Mouse (Mus musculus) olfactory bulb, adult 2 months (tissue): ENCODE data around the gene Myom1. TPM values are rescaled to one million over a fixed set of nuclear protein-coding genes. Genes with fewer than 3 reads are reported as not detected.

Experiments
- H3K27ac ChIP-seq: fragments of 200-500 bp; 2 replicates; pipeline ENCODE4 v1.5.1; 2012; ENCODE audit warnings: low read depth, low read length; ENCODE audit not compliant: insufficient read depth
- H3K4me1 ChIP-seq: fragments of 200-500 bp; 2 replicates; pipeline ENCODE4 v1.6.1; 2012; ENCODE audit warnings: low read length; ENCODE audit not compliant: control insufficient read depth, insufficient read depth
- H3K4me3 ChIP-seq: fragments of 200-500 bp; 2 replicates; pipeline ENCODE4 v1.5.1; 2012; ENCODE audit warnings: mild to moderate bottlenecking, low read depth, low read length, moderate library complexity; ENCODE audit not compliant: insufficient read depth
- CTCF ChIP-seq: fragments of 200-500 bp; IDR thresholded peaks from 2 replicates; pipeline ENCODE4 v1.5.1; 2012; ENCODE audit warnings: low read depth, mild to moderate bottlenecking, low read length, moderate library complexity; ENCODE audit not compliant: insufficient read depth
- POLR2A ChIP-seq: fragments of 200-500 bp; IDR thresholded peaks from 2 replicates; pipeline ENCODE4 v1.6.1; 2012; ENCODE audit warnings: mild to moderate bottlenecking, low read depth, low read length, moderate library complexity; ENCODE audit not compliant: insufficient read depth
- WGBS: fragments of 180-500 bp; shearing (Covaris S2); methylation state at CpG from one replicate; pipeline ENCODE4 v1.1.7; 2018; 5-methylcytosine and 5-hydroxymethylcytosine counted together
- polyA plus RNA-seq: library from polyadenylated mRNA; stranded (reverse); fragments of >200 nt; gene quantifications from 2 replicates; pipeline ENCODE4 v1.2.4, GENCODE M21; 2012; ENCODE audit warnings: low replicate concordance; ENCODE audit not compliant: missing spikeins, insufficient read depth, insufficient read length

Gene Myom1
- polyA plus RNA-seq, 1 experiment: not detected

DNA sequence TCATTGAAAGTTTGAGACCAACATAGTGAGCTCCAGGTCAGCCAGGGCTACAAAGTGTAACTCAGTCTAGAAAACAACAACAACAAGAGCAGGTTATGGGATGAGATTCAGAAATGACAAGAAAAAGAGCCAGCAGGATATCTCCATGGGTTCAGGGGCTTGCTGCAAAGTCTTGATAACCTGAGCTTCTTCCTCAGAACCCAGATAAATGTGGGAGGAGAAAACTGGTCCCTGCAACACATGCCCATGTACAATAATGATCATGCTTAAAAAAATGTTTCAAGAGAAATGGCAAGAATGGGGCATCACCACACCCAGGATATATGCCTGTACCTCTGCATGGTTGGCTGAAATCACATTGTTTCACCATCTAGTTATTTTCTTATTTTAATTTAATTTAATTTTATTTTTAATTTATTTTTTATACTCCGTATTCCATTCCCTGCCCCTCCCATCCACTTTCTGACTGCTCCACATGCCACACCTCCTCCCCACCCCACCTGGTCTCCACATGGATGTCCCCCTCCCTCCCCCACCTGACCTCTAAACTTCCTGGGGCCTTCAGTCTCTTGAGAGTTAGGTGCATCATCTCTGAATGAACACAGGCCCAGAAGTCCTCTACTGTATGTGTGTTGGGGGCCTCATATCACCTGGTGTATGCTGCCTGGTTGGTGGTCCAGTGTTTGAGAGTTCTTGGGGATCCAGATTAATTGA, 143.0 kb downstream of the Myom1 start:
- no peak overlapping the region for H3K27ac ChIP-seq
- no peak for TF ChIP-seq CTCF
- no peak for TF ChIP-seq POLR2A
- no peak overlapping the region for H3K4me3 ChIP-seq
- 100% methylated on average over 1 of the region's 1 CpGs for WGBS
- no peaks in the 10 kb centered on the region for H3K4me1 ChIP-seq

DNA sequence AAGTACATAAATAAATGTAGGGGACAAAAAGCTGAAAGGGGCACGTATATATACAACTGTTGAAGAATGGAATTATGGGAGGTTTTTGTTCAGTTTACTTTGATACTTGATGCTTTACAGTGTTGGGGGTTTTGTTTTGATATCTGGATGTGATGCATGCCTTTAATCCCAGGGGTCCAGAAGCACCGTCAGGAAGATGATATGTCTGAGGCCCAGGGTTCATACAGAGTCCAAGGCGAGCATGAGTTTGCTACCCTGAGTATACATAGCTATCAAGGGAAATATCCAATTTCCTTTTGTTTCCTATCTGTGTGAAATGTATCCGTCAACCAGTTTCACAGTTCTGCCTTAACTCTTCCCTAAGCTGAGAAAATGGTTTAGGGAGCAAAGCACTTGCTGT, 150.9 kb downstream of the Myom1 start:
- no peak for TF ChIP-seq CTCF
- no peak for TF ChIP-seq POLR2A
- WGBS: 90% methylated on average over 4 of the region's 4 CpGs

DNA sequence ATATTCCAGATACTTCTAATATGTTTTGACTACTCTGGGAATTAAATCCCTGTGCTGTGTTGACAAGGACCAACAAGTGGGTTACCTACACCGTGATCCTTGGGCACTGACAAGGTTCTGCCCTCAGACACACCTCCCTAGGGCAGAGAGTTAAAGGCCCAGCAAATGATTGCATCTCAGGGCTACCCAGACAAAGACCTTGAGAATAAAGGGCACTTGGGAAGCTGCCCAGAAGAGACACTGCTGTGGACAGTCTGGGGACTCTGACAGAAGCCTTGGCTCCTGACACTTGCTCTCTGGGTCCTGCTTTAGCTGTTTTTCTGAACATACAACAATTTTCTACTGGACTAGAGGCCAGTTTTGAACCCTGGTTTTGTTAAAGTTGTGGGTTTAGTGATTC, 152.8 kb downstream of the Myom1 start:
- H3K4me3 ChIP-seq: no peak overlapping the region
- TF ChIP-seq CTCF: no peak
- TF ChIP-seq POLR2A: no peak
- H3K4me1 ChIP-seq: no peaks in the 10 kb centered on the region
- 41% methylated on average over 1 of the region's 1 CpGs for WGBS
- H3K27ac ChIP-seq: no peak overlapping the region

More for the DNA sequence above, 150.9 kb downstream of the Myom1 start:
- H3K4me1 ChIP-seq: no peaks in the 10 kb centered on the region
- H3K27ac ChIP-seq: no peak overlapping the region
- no peak overlapping the region for H3K4me3 ChIP-seq

DNA sequence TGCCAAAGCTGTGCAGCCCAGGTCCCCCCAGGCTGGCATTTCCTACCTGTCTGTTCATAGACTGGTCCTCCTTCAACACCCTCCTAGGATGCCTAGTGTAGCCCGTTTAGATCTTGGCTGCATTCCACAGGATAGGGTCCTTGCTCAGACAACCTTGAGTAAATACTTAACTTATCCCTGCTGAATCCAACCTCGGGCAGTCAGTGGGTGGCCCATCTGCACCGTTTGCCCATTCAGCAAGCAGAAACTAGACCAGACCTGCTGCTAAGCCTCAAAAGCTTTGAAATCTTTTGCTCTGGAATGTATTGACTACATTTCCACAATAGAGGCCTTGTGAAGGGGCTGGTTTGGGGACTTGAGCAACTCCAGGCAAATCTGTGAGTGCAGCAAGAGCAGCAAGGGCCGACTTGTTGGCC, 156.7 kb downstream of the Myom1 start:
- Histone ChIP-seq H3K27ac (no peak overlapping the region), H3K4me3 (no peak overlapping the region), H3K4me1 (no peaks in the 10 kb centered on the region)
- TF ChIP-seq POLR2A (no peak), CTCF (no peak)
- 35% methylated on average over 4 of the region's 4 CpGs for WGBS

DNA sequence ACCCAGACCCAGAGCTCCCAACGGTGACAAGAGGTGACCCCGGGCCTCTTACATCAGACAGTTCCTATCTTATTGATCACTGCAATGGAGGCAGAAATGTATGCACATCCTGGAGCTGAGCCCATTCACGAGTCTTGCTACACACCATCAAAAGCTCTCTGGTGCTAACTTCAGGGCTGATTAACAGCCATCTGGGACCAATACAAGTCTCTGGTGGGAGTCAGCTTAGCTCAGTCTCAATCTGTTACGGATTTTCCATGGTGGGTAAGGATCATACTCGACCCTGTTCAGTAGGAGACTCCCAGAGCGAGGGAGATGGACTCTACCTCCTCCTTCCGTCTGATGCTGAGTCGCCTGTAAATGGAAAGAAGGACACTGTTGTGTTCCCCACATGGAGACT, 157.3 kb downstream of the Myom1 start:
- Histone ChIP-seq H3K4me3 (no peak overlapping the region), H3K27ac (no peak overlapping the region), H3K4me1 (no peaks in the 10 kb centered on the region)
- TF ChIP-seq POLR2A (no peak), CTCF (no peak)
- WGBS: 72% methylated on average over 8 of the region's 8 CpGs

DNA sequence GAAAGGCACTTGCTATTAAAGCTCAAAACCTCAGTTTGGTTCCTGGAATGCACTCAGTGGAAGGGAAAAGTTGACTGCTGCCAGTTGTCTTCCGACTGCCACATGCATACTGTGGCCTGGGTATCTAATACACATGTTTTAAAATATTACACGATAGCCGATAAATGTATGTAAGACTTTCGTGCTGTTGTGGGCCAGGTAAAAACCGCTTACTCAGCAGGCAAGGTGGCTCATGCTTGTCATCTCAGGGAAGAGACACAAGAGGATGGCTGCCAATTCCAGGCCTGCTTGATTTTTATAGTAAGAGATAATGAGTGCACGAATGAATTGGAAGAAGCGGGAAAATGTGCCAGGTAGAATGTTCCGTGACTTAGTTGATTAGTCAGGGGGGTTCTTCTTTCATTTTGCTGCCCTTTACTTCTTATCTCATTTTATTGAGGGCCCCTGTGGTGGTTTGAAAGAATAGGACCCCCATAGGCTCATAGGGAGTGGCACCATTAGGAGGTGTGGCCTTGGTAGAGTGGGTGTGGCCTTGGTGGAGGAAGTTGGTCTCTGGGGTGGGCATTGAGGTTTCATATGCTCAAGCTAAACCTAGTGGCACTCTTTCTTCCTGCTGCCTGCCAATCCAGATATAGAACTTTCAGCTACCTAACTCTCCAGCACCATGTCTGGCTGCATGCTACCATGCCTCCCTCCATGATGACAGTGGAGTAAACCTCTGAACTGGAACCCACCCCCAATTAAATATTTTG, 158.0 kb downstream of the Myom1 start:
- 96% methylated on average over 8 of the region's 8 CpGs for WGBS
- no peak overlapping the region for H3K27ac ChIP-seq
- H3K4me3 ChIP-seq: no peak overlapping the region
- TF ChIP-seq CTCF: no peak
- no peaks in the 10 kb centered on the region for H3K4me1 ChIP-seq

DNA sequence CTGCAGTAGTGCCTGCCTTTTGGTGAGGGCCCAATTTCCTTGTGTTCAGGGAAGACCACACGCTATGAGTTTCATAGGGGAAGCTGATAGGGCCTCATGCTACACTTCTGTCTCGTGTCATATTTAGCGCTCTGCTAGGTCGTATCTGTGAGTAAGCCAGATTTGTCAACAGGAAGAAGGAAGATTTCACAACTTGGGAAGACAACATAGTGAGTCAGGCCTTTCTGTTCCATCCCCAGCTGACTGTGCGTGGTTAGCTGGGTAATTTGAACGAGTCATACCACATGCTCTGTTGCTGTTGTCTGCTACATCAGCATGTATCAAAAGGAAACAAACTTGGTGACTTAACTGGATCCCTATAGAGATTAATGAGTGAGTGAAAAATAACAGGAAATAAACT, 162.6 kb downstream of the Myom1 start:
- Histone ChIP-seq H3K4me3 (no peak overlapping the region), H3K27ac (no peak overlapping the region), H3K4me1 (peaks cover 4% of the 10 kb centered on the region; the same call in 1 of the 2 replicates)
- WGBS: 45% methylated on average over 6 of the region's 6 CpGs
- TF ChIP-seq CTCF: no peak

DNA sequence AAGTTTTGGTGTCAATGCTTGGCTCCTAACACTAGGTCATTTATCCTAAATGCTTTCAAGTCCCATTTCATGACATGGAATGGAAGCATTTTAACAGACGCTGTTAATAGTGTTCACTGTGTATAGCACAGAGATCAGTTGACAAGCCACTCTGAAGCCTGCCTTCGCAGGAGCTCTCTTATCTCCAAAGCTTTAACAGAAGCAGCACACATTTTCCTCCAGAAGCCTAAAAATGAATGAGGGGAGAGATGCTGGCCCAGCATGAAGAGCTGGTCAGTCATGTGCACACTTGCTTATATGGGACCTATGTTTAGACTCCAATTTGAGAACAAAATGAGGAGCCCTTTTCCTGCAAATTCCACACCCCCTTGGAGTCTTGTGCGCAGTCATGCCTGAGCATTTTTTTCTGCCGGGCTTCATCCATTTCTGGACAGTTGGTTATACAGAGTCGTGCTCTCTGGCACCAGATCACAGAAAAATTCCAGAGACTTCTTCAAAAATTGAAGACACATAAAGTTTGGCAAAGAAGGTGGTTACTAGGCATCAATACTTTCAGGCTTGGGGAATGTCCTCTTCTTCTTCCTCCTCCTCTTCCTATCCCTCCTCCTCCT, 165.9 kb downstream of the Myom1 start:
- WGBS: 83% methylated on average over 5 of the region's 5 CpGs
- Histone ChIP-seq H3K4me1 (peaks cover 4% of the 10 kb centered on the region; the same call in 1 of the 2 replicates), H3K4me3 (no peak overlapping the region), H3K27ac (no peak overlapping the region)
- TF ChIP-seq CTCF (no peak), POLR2A (no peak)

DNA sequence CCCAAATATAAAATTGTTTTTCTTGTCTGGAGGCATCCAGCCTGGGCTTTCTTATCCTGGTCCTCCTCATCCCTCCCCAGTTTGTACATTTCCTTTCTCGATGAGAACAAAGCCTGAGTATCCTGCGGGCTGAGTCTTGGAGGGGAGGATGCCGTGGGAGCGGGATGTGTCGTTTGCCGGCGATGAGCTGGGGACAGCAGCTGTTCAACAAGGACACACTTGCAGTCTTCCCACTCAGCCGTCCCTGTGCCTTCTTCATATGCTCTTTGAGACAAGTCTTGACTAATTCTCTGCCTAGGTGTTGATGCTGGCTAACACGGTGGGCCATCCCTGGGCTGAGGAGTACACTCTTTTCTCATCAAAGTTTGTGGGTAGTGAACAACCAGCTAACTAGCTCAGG, 166.4 kb downstream of the Myom1 start:
- WGBS: 56% methylated on average over 9 of the region's 9 CpGs
- TF ChIP-seq CTCF (no peak), POLR2A (no peak)

More for the DNA sequence above, 166.4 kb downstream of the Myom1 start:
- Histone ChIP-seq H3K4me3 (no peak overlapping the region), H3K4me1 (peaks cover 4% of the 10 kb centered on the region; the same call in 1 of the 2 replicates), H3K27ac (no peak overlapping the region)
